In the genomic region with DNA sequence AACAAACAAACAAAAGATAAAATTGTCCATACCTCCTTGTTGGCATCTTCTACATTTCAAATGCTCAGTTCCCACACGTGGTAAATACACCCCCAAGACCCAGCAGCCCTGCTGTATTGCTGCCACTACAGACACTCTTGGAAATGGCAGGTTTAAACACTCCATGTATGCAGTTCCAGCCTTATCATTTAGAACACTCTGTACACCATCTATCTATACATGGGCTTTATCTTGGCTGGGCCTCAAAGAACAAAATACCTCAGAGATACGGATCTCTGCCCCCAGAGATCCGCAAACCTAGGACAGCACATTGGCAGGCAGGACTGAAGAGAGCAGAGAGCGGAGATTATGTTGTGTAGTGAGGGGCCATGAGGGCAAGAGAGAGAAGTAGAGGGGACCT, we compare ENCODE assay signal across 1 mouse cellular context.
TF ChIP-seq lines count a peak whose summit lies in the region.

No protein-coding gene starts in this region.

TF ChIP-seq in MEL, 35 proteins besides CTCF, POLR2A, EP300 and RAD21:
- TF ChIP-seq MAFK (IDR thresholded peaks at IDR 0.05; ENCODE audit: borderline replicate concordance, low read depth, low read length): no peak
- TF ChIP-seq MYB (IDR thresholded peaks at IDR 0.05; ENCODE audit: low read depth, low read length): no peak
- 0 out of 2 replicates have a peak, but pooled peaks have one; percentile 44 for TF ChIP-seq TCF12 (IDR thresholded peaks at IDR 0.05; ENCODE audit: low read depth, low read length)
- TF ChIP-seq GATA1 (IDR thresholded peaks at IDR 0.05; ENCODE audit: low read depth, low read length): peak; percentile 65
- TF ChIP-seq CHD2 (IDR thresholded peaks at IDR 0.05; ENCODE audit: low read length): no peak
- TF ChIP-seq MXI1 (IDR thresholded peaks at IDR 0.05; ENCODE audit: low read depth, low read length): peak; percentile 15; the same call in 1 of the 2 replicates
